Mouse (Mus musculus) heart, postnatal 36 days (tissue): ENCODE measurements around the gene Akna. TPM values are rescaled to one million over a fixed set of nuclear protein-coding genes. Genes with fewer than 3 reads are reported as not detected.

Experiments used
- DNase-seq, 2 experiments: peaks; one replicate each; pipeline ENCODE4 v3.0.0; 2021 to 2022
- intact Hi-C: fragments of 180-260 bp; cut with DNase I; formaldehyde crosslinking; loops from one replicate; pipeline ENCODE4 v1.15.1; 2025
- total RNA-seq, 2 experiments: library from RNA; stranded (reverse); gene quantifications; 2 replicates each; pipeline ENCODE4 v1.2.3; 2021

The Akna gene
- 1 to 10 TPM; 3.6 to 4.0 TPM for total RNA-seq

DNA sequence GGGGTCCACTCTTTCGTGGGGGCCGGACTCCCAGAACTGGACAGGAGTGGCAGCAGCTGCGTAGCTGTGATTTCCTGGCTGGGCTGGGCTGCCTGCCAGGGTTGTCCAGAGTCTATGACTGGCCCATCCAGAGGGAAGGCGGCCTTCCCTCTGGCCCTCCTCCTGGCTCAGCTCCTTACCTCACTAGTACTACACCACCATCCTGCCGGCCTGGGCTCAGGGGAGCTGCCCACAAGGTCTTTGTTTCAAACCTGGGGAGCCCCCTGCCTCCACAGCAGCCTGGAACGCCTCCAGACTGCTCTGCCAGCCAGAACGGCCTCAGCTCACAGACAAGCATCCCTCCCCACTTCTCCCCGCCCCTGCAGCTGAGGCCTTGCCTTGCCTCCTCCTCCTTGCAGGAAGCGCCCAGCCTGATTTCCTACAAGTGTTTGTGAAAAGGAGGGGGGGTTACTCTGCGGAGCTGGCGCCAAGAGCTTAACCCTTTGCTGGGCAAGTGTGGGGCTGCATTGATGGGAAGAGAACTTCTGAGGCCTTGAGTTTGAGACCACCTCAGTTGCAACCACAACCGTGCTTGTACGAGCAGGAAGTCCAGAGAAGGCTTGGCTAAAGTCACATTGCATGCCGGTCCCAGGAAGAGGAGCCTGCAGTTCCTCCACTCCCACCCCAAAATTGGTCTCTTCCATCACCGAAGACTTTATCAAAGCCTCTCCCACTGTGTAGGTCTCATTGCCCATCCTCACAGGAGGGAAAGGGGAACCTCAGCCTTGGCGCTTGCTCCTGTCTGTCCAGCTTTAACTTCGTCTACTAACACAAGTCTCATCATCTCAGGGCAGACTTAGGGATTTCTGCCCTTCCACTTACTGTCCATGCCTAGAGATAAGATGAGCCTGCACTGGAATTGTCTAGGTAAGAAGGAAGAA lies at the start of gene Akna:
Gene Akna, minus strand, starts transcription at position 315 of the 920 bp plus-strand sequence.
- DNase-seq, result peak; percentile 92 to 93
- intact Hi-C loops, result no loop called here

DNA sequence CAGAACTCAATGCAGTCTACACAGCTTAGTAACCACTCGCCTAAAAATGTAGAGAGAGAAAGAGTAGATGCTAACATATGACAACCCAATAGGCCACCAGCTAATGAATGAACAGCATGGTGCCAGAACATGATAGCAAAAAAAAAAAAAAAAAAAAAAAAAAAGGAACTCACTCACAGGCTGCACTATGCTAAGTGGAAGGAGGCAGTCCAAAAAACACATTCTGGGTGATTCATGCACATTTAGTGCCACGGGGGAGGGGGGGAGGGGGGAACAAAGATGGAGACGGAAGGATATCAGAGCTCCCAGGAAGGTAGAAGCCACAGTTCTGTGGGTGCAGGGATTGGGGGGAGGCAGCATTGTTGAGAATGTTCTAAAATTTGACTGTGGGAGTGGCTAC lies 49.4 kb upstream of the Akna start:
- DNase-seq, result no peak
- intact Hi-C loops, result no loop called here

DNA sequence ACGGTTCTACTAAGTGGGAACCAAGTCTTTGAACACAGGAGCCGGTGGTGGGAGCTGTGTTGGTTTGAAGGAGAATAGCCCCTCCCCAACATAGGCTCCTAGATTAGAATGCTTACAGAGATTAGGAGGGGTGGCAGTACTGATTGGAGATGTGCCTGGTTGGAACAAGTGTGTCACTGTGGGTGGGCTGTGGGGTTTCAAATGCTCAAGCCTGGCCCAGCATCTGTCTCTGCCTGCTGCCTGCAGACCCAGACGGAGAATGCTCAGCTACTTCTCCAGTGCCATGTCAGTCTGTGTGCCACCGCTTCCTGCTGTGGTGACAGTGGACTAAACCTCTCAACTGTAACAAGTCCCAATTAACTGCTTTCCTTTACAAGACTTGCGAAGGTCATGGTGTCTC lies 47.4 kb upstream of the Akna start:
- no peak for DNase-seq
- intact Hi-C loops, result no loop called here

DNA sequence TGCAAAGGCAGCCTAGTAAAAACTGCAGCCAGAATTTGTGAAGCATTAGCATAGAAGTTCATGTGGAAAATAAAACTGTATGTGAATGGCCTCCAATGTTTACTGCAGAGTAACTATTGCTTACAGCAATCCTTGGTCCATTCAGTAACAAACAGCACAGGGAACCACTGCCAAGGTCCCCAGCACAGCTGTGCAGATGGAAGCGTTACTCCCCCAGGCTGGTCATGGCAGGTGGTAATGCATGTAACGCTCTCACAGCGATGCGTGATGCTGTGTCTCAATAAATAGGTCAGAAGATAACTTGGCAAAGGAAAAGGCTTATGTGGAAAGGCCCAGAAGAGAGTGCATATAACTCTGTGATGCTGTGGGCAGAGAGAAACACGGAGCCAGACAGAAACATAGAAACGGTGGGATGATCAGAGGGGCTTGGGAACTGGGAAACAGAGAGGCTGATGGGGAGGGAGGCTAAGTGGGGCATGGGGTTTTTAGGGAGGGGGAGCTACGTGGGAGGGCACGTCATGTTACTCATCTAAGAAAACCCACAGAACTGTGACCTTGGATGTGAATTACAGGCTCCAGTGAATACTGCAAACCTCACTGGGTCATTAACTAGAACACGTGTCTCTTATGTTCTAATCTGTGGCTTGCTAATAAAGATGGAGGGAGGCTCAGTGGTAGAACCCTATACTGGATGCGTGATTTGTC lies 41.4 kb upstream of the Akna start:
- intact Hi-C loops, result no loop called here
- DNase-seq, result no peak

- no peak for DNase-seq
- intact Hi-C loops, result no loop called here
These were observed 39.9 kb upstream of the Akna start for GRCm38 (mm10) chr4:63443101-63443500.

DNA sequence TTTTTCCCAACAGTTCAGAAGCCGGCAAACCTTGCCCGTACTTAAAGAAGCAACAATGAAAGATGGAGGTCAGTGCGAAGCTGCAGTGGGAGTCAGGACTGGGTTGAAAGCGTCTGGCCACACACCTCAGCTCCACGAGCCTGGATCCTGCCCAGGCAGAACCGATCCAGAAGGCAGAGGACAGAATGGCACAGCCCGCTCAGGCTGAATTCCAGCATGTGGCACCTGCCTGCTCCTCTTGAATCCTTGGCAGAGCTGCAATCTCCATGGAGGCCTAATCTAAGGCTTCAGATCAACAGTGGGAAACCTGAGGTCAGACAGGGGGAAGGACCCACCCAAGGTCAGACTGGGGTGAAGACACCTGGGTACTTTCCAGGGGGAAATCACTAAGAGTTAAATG lies 38.5 kb upstream of the Akna start:
- intact Hi-C loops, result no loop called here
- DNase-seq, result peak; percentile 29 to 36

GRCm38 (mm10) chr4:63440262-63440661 lies 37.1 kb upstream of the Akna start:
- no peak for DNase-seq
- intact Hi-C loops, result no loop called here

DNA sequence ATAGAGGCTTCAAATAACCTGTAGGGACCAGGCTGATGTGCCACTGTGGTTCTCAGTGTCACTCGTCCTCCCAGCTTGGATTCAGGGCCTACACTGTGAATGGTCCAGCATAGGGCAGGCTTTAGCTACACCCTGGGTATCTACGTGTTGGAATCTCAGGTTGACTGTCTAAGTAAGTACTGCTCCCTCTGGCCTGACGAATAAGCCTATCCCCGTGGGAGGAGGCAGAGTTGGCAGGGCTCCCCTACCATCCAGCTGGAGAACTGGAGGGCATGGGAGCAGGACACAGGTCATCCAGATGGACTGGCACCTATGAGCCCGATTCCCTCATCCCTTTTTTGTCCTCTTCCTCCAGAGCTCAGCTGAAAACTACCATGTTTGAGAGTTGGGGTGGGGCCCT lies 34.8 kb upstream of the Akna start:
- DNase-seq, result no peak
- intact Hi-C loops, result no loop called here

GRCm38 (mm10) chr4:63437119-63437815 lies 34.1 kb upstream of the Akna start:
- intact Hi-C loops, result no loop called here
- no peak for DNase-seq

DNA sequence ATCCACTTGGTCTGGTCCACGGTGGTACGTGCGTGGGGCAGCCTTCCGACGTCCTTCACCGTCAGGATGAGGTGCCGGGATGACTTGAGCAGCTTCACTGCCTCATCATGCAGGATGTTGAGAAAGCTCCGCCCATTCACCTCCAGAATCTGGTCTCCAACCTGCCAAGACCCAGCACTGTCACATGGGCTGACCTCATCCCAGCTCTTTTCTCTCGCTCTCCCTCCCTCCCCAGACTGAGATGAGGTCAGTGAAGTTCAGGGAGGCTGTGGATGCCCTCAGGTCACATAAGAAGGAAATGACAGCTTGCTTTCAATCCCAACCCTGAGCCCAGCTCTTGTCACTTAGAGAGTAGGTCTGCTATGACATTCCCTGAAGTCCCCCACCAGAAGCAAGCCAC lies 32.2 kb upstream of the Akna start:
- DNase-seq, result no peak
- intact Hi-C loops, result no loop called here

GRCm38 (mm10) chr4:63431098-63431497 lies 27.9 kb upstream of the Akna start:
- intact Hi-C loops, result no loop called here
- DNase-seq, result no peak

GRCm38 (mm10) chr4:63430357-63430756 lies 27.2 kb upstream of the Akna start:
- no peak for DNase-seq
- intact Hi-C loops, result no loop called here

DNA sequence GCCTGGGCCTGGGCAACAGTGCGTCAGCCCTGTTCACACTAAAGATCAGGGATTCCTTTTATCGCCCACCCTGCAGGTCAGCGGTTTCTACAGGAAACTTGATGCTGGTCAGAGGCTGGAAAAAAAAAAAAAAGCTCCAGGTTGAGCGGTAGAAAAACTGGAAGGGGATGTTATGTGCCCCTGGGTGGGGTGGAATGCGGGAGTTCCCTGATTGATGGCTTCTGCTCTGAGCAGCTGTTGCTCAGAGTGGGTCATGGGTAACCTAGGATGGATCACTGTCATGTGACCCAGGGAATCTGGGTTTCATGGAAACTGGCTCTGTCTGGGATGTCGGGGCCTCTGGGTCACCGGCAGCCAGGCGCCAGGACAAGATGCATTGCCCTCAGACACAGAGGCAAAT lies 23.2 kb upstream of the Akna start:
- intact Hi-C loops, result no loop called here
- DNase-seq, result no peak

DNA sequence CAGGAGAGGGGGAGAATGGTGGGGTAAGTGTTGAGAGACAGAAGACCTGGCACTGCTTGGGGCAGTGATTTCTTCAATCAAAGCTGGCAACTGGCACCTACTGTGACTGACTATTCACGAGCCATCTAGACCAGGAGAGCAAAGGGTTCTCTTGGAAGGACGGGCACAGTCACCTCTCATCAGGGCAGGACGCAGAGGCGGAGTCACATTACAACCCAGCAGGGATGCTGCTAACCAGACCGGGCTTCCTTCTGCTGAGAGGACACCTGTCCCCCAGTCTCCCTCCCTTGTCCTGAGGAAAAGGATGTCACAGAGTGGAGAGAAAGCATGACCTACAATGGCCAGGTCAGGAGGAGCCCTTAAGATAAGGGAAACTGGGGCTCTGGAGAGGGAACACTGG lies 20.7 kb upstream of the Akna start:
- DNase-seq, result no peak
- intact Hi-C loops, result no loop called here

- no peak for DNase-seq
These were observed 20.1 kb upstream of the Akna start for GRCm38 (mm10) chr4:63423231-63423630.

DNA sequence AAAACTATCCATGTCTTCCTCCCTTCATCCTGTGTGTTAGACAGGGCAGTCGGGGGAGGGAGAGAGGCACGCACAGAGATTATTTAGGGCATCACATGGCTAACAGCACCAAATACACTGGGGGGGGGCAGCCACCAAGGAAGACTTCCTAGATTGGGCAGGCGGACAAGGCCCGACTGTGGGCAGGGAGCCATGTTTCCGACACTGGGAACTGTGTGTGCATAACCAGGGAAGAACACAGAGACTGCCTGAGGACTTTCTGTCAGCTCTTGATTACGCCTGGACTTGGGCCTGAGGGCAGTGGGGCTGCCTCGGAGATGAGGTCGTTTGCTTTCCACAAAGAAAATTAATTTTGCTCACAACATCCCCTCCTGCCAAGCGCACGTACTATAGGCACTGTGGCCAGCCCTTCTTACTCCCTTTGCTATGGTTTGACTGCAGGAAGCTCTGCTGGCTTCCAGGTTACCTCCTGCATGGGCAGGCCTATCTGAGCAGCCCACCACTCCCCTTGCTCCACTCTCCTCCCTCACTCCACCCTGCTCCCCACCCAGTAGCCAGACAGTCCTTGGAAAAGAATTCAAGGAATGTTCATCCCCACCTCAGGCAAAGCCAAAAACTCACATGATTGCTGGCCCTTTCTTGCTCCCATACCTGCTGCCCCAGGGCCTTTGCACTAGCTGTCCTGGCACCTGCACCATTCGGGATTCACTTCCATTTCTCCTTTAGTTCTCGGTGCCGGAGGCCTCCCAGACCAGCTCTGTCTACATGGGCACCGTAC lies 17.2 kb upstream of the Akna start:
- DNase-seq, result peak; percentile 57 to 69

More at GRCm38 (mm10) chr4:63423231-63423630, 20.1 kb upstream of the Akna start:
- intact Hi-C loops, result no loop called here

GRCm38 (mm10) chr4:63418270-63418669 lies 15.1 kb upstream of the Akna start:
- intact Hi-C loops, result loop anchor here (2.0 to 5.0 kb wide), 3 partner anchors 77 to 1074 kb away; partner anchors contain the start of gene Whrn
- DNase-seq, result no peak

More for the DNA sequence above, 17.2 kb upstream of the Akna start:
- intact Hi-C loops, result no loop called here

- intact Hi-C loops, result loop anchor here (1.0 to 5.0 kb wide), 4 partner anchors 270 to 1075 kb away; no protein-coding TSS in a partner anchor
- DNase-seq, result peak; percentile 79 to 84
These were observed 14.3 kb upstream of the Akna start for GRCm38 (mm10) chr4:63417318-63417957.

- intact Hi-C loops, result loop anchor here (5.0 kb wide), 3 partner anchors 142 to 1077 kb away; partner anchors contain the start of gene Tmem268
- no peak for DNase-seq
These were observed 11.8 kb upstream of the Akna start for GRCm38 (mm10) chr4:63414951-63415350.

- intact Hi-C loops, result loop anchor here (5.0 kb wide), 1 partner anchor 146 kb away; the partner anchor contains the start of gene Tmem268
These were observed 8.1 kb upstream of the Akna start for GRCm38 (mm10) chr4:63411222-63411621.

More at GRCm38 (mm10) chr4:63411222-63411621, 8.1 kb upstream of the Akna start:
- no peak for DNase-seq
